Mouse (Mus musculus) right cerebral cortex, adult 18-20 months (tissue): Measurements from ENCODE around the gene Faap100.

Experiments used
- DNase-seq: peaks from one replicate; pipeline ENCODE4 v3.0.0; 2022; ENCODE audit warnings: mixed read lengths

Faap100 gene

DNA sequence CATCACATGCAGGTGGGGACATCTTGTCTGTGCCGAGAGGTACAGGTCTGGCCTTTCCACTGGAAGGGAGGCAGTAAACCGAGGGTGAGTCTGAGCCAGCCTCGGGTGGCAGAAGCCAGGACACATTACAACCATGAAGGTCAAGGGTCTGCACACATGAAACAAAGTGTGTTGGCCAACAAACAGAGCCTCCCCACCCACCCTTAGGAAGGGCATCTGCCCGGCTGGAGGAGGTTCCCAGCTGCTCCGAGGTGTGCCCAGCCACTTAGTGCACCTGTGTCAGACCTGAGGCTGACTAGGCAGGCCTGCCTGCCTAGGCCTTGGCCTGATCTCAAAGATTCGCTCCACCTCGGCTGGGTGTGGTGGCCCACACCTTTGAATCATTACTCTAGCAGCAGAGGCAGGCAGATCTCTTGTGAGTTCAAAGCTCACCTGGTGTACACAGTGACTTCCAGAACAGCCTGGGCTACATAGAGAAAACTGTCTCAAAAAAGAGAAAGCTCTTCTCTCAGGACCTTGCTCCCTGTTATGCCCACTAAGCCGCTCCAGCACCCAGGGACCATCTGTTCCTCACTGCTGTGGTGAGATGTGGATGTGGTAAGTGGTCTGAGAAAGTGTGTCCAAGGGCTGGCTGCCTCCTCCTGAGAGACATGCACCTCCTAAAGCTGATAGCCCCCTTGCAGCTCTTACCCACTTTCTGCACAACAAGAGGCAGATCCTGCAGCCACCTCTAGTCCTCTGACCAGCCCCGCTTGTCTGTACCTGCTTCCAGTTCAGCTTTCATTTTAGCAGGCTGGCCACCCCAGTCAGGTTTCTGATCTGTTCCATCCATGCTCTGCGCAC is 27.1 kb downstream of the Faap100 start:
- DNase-seq: peak; percentile 8

DNA sequence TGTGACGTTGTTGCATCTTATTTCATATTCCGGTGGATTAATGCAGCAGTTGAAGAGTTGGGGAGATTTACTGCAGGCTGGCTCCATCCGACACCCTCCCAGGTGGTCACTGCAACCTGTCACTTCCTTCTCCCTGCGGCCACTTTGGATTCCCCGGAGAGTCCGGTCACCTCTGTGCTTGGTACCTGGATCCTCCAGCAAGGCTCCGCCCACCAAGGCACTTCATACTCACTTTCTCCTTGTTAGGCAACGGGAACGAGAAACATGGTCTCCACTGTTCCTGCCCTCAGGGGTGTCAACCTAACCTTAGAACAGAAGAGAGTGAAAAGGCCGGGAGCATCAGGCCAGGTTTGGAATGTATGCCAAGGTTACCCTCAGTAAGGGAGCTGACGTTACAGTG is 27.9 kb downstream of the Faap100 start:
- peak; percentile 8 for DNase-seq

DNA sequence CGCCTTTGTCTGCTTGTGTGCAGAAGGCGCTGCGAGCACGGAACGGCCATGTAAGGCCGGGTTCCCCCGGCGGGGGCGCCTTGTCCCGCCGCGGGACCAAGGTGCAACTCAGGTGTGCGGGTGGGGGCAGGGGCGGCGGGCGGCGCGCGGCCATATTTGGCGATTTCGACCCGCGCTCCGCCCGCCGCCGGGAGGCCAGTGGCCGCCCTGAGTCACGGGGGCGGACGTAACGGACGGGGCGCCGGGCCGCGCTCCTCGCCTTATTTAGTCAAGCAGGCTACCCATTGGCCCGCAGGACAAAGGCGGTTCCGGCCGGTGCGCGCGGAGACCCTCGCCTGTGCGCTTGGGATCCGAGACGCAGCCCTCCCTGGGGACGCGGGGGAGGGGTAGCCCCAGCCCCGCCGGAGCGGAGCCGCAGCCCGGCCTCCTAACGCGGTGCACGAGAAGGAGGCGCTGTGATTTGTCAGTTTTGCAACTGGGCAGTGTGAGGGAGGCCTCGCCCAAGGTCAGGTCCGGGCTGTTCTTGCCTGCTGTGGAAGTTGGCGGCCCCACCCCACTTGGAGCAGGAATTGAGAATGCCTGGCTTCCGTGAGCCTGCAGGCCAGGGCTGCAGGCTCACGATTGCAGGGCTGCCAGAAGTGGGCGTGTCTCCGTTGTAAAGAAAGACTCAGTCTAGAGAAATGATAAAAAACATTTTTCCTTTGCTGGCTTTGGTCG is 28.4 kb downstream of the Faap100 start:
- peak; percentile 74 for DNase-seq

DNA sequence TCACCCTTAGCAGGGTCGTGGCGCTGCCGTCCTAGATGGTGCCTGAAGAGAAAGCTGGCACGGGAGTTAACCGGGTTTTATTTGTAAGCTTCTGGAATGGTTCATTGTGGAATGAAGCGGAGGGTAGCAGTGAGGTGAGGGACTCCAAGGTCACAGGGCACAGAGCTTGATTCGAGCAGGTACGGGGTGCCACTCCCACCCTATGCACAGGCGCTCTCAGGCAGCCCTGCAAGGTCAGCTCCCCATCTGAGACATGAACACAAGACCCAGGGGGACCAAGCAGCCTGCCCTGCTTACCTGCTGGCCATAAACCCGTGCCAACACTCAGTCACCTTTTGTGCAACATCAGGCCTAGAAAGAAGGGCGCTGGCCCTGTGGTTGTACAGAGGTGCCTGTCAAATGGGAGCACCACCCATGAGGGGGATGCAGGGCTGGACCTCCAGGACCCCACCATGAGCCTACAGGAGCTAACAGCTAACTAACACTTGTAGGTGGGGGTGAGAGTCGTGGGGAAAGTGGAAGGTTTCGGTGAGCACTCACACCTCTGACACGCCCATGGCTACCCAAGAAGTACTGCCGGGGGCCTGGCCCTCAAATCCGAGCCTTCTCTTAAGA is 29.1 kb downstream of the Faap100 start:
- peak; percentile 31 for DNase-seq

DNA sequence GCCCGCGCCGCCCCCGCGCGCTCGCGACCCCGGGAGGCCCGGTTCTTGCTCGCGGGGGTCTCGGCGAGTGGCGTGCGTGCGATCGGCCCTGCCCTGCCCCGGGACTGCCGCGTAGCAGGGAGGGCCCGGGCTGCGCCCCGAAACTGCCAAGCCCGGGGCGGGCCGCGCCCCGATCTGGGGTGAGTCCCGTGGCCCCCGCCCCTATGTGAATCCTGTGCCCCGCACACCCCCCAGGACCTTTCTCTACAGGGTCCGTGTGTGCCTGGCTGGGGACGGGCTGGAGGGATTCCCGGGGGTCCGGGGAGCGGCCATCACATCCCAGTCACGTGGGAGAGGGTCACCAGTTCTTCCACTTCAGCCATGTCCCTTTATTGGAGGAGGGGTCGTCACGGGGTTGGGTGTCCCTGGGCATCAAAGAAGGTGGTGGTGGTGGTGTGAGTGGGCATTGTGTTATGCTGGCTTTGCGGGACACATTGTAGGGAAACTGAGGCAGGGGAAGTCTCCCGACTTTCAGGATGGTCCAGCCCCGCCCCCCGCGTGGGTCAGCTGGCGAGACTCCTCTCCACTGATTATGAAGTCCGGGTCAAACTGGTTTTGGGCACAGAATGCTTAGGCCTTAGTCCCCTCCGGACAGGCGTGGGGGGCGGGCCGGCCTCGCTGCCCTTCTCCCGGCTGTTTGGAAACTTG is 29.7 kb downstream of the Faap100 start:
- no peak for DNase-seq

DNA sequence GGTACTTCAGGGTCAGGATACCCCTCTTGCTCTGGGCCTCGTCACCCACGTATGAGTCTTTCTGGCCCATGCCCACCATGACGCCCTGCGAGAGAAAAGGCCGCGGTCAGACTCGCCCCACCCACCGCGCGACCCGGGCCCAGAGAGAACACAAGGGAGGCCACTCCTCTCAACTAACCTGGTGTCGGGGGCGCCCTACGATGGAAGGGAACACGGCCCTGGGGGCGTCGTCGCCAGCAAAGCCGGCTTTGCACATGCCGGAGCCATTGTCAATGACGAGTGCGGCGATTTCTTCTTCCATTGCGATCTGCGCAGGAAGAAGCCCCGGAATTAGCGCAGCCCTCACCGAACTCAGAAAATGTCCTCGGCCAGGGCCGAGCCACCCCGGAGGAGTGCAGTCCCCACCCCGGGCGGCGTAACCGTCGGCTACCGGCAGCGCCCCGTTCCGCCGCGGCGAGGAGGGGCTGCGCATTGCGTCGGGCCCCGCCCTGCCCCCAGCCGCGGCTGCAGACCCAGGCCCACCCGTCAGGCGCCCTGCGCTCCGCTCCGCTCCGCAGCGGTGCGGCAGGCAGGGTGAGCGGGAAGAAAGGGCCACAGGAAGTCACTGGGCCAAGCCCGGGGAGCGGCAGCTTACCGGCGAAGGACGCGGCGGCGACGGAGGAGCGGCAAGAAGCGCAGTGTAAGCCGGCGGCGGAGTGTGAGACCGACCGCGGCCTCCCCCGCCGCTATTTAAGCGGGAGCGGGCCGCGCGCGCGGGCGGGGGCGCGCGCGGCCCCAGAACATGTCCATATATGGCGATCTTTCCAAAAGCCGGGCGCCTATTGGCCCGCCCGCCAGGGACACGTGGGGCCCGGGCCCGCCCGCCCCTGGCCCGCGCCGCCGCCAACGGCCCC is 30.5 kb downstream of the Faap100 start, which contains the start of gene Actg1:
Gene Actg1 (minus strand): TSS at position 752 of the 893 bp plus-strand sequence.
- peak; percentile 88 for DNase-seq

DNA sequence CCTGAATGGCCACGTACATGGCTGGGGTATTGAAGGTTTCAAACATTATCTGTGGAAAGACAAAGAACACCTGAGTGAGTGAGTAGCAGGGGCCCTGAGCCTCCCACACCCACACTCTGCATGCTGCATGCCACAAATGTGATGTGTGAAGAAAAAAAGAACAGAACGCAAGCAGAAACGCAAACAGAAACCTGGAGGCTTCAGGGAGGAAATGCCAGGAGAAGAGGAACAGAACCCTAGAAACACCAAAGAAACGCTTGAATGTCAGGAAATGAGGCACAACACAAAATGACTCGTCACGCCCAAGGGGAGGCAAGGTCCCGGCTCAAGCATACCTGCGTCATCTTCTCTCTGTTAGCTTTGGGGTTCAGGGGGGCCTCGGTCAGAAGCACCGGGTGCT is 31.3 kb downstream of the Faap100 start:
- peak; percentile 25 for DNase-seq

DNA sequence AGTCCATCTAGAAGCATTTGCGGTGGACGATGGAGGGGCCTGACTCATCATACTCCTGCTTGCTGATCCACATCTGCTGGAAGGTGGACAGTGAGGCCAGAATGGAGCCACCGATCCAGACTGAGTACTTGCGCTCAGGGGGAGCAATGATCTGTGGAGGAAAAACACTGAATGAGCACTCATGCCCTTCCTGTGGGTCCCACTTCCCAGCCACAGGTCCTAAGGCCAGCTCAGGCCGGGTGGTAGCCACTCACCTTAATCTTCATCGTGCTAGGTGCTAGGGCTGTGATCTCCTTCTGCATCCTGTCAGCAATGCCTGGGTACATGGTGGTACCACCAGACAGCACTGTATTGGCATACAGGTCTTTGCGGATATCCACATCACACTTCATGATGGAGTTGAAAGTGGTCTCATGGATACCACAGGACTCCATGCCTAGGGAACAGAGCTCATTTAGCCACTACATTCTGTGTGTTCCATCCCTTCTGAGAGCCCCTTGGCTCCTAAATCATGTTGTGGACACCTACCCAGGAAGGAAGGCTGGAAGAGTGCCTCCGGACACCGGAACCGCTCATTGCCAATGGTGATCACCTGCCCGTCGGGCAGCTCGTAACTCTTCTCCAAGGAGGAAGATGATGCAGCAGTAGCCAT is 32.1 kb downstream of the Faap100 start:
- DNase-seq: peak; percentile 2

DNA sequence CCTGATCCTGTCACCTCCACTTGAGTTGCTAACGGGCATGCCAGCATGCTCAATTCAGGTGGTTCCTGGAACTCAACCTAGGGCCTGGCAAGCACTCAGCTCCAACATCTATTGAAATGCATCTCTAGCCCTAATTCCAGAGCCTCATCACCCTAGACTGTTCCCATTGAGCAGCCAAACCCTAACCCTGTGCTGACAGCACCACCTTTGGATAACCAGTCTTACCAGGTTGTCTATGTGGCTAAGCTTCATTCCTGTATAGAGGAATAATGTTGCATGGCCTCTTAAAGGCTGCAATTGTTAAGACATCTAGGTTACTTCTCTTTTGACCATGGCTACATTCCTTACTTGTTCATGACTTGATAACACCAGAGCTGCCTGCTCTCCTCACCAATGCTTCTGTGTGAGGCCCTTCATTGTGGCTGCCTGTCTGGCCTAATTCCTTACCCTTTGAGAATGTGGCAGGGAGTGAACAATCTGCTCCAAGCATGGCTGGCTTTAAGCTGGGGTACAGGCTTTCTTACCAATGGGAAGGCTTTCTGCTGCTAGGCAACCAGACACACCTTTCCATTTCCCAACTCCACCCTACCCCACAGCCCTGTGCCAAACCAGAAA is 33.4 kb downstream of the Faap100 start:
- no peak for DNase-seq

DNA sequence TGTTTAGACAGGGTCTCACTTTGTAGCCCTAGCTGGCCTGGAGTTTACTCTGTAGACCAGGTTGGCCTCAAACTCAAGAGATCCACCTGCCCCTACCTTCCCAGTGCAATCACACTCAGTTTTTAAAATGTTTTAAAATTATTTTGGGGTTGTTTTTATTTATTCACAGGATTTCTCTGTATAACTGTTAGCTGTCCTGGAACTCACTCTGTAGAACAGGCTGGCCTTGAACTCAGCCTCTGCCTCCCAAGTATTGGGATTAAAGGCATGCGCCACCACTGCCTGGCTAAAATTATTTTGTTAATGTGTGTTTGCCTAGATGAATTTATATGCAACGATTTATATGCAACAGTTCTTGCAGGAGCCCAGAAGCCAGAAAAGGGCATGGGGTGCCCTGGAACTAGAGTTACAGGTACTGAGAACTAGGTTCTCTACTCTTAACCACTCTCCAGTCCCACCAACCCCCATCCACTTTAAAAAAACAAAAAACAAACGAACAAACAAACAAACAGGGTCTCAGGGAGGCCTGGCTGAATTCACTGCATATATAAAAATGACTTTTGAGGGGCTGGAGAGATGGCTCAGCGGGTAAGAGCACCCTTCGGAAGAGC is 34.1 kb downstream of the Faap100 start:
- no peak for DNase-seq

DNA sequence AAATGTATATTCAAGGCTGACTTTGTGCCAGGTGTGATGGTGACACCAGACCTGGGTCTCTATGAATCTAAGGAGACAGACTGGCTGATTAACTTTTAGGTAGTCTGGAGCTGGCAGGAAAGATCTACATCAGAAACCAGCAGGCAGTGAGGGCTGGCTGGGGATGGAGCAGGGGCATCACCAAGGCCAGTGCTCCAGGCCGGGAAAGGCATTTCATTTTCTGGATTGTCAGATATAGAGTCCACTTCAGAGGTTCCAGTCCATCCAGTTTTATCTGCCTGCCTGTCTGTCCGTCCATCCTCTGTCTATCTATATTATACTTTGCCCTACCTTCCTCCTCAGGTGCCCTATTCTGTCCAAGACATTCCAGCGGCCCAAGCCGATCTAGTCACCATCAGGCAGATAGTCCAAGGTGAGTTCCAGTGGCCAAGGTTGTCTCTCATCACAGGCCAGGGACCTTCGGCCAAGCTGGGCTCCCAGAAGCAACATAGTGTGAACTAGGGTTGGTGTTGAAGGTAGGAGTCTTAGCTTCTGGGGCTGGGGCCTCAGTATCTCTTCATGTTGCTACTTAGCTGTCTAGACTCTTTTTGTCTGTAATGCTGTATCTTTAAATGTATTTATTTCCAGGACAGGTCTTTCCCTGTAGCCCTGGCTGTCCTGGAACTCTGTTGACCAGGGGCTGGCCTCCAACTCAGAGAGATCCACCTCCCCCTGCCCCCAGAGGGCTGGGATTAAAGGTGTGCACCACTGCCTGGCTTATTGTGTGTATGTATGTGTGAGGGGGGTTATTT is 34.9 kb downstream of the Faap100 start:
- no peak for DNase-seq

DNA sequence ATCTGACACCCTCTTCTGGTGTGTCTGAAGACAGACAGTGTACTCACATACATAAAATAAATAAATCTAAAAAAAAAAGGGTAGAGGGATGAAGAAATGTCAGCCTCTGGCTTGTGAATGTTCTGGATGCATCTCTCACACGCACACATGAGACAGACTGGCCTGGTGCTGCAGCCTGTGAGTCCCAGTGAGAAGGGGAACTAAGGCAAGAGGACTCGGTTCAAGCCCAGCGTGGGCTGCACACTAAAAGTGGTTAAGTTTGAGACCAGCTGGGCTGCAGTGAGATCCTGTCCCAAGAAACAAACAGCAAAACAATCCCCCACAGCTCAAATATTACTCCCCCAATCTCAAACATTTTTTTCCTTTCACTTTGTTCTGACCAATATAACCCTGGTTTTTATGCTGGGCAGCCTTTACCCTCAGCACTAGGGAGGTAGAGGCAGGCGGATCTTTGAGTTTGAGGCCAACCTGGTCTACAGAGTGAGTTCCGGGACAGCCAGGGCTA is 35.9 kb downstream of the Faap100 start:
- no peak for DNase-seq

DNA sequence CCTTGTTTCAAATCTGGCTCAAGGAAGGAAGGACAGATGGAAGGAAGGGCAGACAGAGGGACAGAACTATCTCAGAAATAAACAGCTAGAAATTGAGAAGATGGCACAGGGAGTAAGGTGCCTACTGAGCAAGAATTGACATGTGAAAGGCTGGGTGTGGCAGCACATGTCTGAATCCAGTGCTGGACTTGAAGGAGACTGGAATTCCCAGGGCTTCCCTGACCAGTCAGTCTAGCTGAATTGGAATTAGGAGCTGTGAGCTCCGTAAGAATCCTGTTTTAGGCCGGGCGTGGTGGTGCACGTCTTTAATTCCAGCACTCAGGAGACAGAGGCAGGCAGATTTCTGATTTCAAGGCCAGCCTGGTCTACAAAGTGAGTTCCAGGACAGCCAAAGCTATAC is 36.9 kb downstream of the Faap100 start:
- DNase-seq: no peak

DNA sequence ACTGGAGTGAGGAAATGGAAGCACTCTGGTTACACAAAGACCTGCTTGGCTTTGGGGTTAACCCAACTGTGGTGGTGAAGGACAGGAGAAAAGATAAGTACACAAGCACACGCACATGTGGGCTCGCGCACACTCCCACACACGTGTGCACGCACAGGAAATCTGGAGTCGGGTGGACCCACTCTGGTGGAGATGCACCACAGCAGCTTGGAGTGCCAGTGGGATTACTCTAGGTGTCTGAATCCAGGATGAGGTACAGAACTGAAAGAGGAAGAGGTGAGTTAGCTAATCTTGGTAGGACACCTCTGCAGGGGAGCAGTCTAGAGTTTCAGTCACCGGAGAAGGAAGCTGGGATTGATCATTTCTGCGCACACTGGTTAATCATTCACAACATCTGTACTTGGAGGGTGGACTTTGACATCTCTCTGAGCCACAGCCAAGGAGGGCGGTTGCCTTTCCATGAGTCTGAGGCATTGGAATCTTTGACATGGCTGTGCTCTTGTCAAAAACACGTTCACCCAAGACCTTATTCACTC is 38.5 kb downstream of the Faap100 start:
- no peak for DNase-seq

DNA sequence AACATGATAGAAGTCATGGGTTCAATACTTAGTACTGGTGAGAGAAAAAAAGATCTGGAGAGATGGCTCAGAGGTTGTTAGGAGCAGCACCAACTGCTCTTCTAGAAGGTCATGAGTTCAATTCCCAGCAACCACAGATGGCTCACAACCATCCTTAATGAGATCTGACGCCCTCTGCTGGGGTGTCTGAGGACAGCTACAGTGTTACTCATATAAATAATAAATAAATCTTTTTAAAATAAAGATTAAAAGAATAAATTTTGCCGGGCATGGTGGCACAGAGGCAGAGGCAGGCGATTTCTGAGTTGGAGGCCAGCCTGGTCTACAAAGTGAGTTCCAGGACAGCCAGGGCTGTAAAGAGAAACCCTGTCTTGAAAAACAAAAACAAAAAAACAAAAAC is 39.8 kb downstream of the Faap100 start:
- no peak for DNase-seq

DNA sequence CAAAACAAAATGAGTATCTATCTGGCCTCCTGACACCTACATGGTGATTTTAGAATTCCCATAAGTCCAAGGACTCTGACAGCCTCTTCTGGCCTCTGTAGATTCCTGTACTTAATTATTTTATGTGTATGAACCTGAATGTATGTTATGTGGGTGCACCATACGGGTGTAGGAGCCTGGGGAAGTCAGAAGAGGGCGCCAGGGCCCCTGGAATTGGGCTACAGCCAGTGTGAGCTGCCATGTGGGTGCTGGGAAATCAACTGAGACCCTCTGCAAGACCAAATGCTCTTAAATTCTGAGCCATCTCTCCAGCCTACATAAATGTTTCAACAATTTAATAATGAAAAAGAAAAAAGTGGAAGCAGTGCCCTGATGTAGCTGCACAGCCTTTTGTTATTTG is 41.1 kb downstream of the Faap100 start:
- no peak for DNase-seq

DNA sequence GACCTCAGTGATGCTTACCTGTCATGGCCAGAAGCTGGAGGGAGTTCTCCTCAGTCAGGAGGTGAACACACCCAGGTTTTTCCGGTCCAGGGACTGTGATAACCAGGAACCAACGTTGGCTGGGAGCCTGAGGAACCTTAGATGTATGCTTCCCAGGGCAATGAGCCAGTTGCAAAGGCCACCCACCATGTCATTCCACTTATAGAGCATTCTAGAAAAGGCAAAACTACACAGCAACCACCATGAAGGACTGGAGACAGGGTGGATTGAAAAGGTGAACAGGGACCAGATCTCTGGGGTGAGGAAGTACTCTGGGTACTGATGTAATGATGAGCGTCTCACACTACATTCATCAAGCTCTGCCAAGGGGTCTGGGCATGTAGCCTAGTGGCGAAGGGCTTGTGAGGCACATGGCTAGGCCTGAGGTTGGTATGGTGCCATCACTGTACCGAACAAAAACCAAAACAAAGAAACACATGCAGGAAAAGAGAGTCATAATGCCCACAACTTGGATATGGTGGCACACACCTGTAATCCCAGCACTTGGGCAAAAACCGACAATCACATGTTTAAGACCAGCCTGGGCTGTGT is 43.0 kb downstream of the Faap100 start:
- no peak for DNase-seq

DNA sequence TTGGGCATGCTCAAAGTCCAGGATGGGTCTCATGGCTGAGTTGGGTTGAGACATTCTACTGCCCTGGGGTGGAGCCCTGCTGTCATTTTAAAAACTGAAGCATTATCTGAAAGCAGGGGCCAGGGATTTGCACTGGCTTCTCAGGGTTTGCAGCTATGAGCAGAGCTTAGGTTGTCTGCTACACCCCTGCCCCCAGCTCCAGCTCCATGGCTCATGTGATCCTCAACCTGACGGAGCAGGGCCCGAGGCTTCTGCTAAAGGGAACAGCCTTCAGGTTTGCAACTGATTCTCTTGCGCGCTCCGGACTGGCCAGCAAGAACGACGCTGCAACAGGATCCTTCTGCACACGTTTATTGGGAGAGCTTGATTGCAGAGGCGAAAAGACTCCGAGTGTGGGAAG is 58.4 kb downstream of the Faap100 start:
- no peak for DNase-seq

DNA sequence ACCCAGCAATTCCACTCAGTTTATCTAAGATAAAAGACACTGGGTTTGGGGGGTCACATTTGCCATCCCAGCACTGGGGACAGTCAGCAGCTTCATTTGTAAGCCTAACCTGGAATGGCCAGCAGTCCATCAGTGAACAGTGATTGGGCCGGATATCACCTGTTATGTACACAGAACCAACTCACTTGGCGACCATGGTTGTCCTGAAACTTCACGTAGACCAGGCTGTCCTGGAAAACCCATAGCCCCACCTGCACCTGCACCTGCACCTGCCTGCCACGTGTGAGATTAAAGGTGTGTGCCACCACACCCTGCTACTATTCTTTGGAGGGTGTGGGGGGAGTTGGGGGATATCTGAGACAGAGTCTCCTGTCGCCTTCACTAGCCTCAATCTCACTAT is 59.3 kb downstream of the Faap100 start:
- no peak for DNase-seq
